Mouse (Mus musculus): Measurements from ENCODE around the gene Shc4. TPM values are rescaled to one million over a fixed set of nuclear protein-coding genes. Genes with fewer than 3 reads are reported as not detected.

Shc4 gene
- polyA plus RNA-seq, 1 experiment from 2014 or later: 1.8 TPM

- Histone ChIP-seq H3K4me3 (no peak overlapping the region), H3K9me3 (no peaks in the 10 kb centered on the region), H3K9ac (no peak overlapping the region), H3K4me1 (0 out of 2 replicates have a peak, but pooled peaks cover 7% of the 10 kb centered on the region), H3K36me3 (no peaks in the 10 kb centered on the region), H3K27ac (no peak overlapping the region), H3K27me3 (no peaks in the 10 kb centered on the region), H3K4me2 (no peak overlapping the region)
- WGBS: 61% methylated on average over 10 of the region's 10 CpGs
- no peak for ATAC-seq (ENCODE audit: insufficient number of reproducible peaks, low FRiP score, low TSS enrichment, low read depth)
Measured at GRCm38 (mm10) chr2:125684559-125685440, 39.1 kb downstream of the Shc4 start.

DNA sequence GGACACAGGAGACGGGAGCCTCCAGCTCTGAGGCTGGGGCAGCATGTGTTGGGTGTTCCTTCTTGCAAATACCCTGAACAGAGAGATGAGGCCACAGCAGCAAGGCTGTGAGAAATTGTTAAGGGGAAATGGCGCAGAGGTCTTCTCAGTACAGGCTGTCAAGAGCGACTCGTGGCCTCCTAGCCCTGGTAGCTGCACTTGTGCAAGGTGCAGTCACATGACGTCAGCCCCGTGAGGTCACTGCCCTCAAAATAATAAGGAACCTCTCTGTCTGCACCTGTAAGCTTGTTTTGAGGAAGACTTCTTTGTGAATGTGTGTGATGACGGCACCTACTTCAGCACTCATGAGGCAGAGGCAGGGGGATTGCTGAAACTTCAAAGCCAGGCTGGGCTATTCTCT, 40.1 kb downstream of the Shc4 start:
- Histone ChIP-seq H3K4me1 (0 out of 2 replicates have a peak, but pooled peaks cover 7% of the 10 kb centered on the region), H3K36me3 (no peaks in the 10 kb centered on the region), H3K9ac (no peak overlapping the region), H3K27me3 (no peaks in the 10 kb centered on the region), H3K9me3 (no peaks in the 10 kb centered on the region), H3K4me3 (no peak overlapping the region), H3K27ac (no peak overlapping the region), H3K4me2 (no peak overlapping the region)
- WGBS: 81% methylated on average over 7 of the region's 7 CpGs
- no peak for ATAC-seq (ENCODE audit: insufficient number of reproducible peaks, low FRiP score, low TSS enrichment, low read depth)

DNA sequence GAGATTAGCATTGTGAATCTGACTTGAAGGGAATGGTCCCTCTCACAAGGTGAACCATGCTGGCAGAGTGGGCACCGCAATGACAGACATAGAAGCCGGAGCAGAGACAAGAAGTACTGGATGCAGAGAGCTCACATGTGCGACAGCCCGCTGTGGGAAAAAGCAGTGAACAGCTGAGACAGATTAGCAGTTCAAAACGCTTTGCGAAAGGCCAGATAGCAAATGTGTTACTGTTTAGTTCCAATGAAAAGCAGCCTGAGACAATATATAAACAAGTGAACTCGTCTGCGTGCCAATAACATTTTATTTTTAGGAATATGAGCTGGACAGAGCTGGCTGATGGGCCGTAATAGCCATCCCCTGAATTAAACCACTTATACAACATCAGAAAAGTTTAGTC, 42.1 kb downstream of the Shc4 start:
- no peak for ATAC-seq (ENCODE audit: insufficient number of reproducible peaks, low FRiP score, low TSS enrichment, low read depth)
- Histone ChIP-seq H3K27ac (no peak overlapping the region), H3K4me3 (no peak overlapping the region)

GRCm38 (mm10) chr2:125672957-125673631, 50.9 kb downstream of the Shc4 start, which contains the start of gene Eid1:
Gene Eid1, plus strand, starts transcription at chr2:125673095.
- Histone ChIP-seq H3K4me1 (peaks cover 8% of the 10 kb centered on the region; the same call in 1 of the 2 replicates), H3K4me2 (peak within 1 kb of the TSS; percentile 49), H3K9me3 (no peaks in the 10 kb centered on the region), H3K27me3 (no peaks in the 10 kb centered on the region), H3K36me3 (no peaks in the 10 kb centered on the region), H3K4me3 (peak within 1 kb of the TSS; percentile 82), H3K27ac (peak within 1 kb of the TSS; percentile 97), H3K9ac (peak within 1 kb of the TSS; percentile 95)
- WGBS: under 1% methylated on average over 61 of the region's 79 CpGs
- ATAC-seq (ENCODE audit: insufficient number of reproducible peaks, low FRiP score, low TSS enrichment, low read depth): peak; percentile 91

More for the DNA sequence above, 42.1 kb downstream of the Shc4 start:
- Histone ChIP-seq H3K4me1 (0 out of 2 replicates have a peak, but pooled peaks cover 7% of the 10 kb centered on the region), H3K9me3 (no peaks in the 10 kb centered on the region), H3K9ac (no peak overlapping the region), H3K27me3 (no peaks in the 10 kb centered on the region), H3K36me3 (no peaks in the 10 kb centered on the region), H3K4me2 (no peak overlapping the region)
- WGBS: 28% methylated on average over 9 of the region's 9 CpGs

DNA sequence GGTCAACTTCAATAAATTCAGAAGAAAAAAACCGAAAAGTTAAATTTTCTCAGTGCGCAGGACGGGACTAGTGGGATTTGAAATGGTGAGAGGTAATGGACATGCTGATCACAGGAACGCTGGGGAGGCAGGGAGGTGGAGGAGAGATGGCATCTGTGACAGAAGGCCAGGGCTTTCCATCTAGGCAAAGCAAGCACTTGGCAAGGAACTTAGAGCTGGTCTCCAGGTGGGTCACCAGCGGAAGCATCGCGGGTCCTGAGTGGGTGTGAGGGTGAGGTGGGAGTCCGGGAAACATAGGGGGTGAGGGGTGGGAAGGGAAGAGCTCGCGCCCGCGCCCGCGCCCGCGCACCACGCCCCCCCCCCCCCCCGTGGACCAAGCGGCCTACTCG, 51.4 kb downstream of the Shc4 start:
- Histone ChIP-seq H3K36me3 (no peaks in the 10 kb centered on the region), H3K4me2 (peak overlapping the region; percentile 49), H3K27ac (peak overlapping the region; percentile 97), H3K9me3 (no peaks in the 10 kb centered on the region), H3K4me3 (peak overlapping the region; percentile 82), H3K9ac (peak overlapping the region; percentile 33; the same call in 1 of the 2 replicates), H3K4me1 (peaks cover 8% of the 10 kb centered on the region; the same call in 1 of the 2 replicates), H3K27me3 (no peaks in the 10 kb centered on the region)
- ATAC-seq (ENCODE audit: insufficient number of reproducible peaks, low FRiP score, low TSS enrichment, low read depth): no peak
- WGBS: 26% methylated on average over 8 of the region's 20 CpGs

GRCm38 (mm10) chr2:125670846-125671245, 53.1 kb downstream of the Shc4 start:
- H3K27ac ChIP-seq: no peak overlapping the region
- no peaks in the 10 kb centered on the region for H3K36me3 ChIP-seq
- ATAC-seq (ENCODE audit: insufficient number of reproducible peaks, low FRiP score, low TSS enrichment, low read depth): no peak
- no peak overlapping the region for H3K4me2 ChIP-seq
- H3K4me3 ChIP-seq: no peak overlapping the region
- H3K9me3 ChIP-seq: no peaks in the 10 kb centered on the region
- H3K27me3 ChIP-seq: no peaks in the 10 kb centered on the region
- WGBS: 41% methylated on average over 1 of the region's 1 CpGs
- peaks cover 8% of the 10 kb centered on the region; the same call in 1 of the 2 replicates for H3K4me1 ChIP-seq
- no peak overlapping the region for H3K9ac ChIP-seq

- Histone ChIP-seq H3K9ac (no peak overlapping the region), H3K4me1 (no peaks in the 10 kb centered on the region), H3K27ac (no peak overlapping the region), H3K4me2 (no peak overlapping the region), H3K4me3 (no peak overlapping the region), H3K27me3 (no peaks in the 10 kb centered on the region), H3K9me3 (no peaks in the 10 kb centered on the region), H3K36me3 (no peaks in the 10 kb centered on the region)
- WGBS: 83% methylated on average over 7 of the region's 7 CpGs
- no peak for ATAC-seq (ENCODE audit: insufficient number of reproducible peaks, low FRiP score, low TSS enrichment, low read depth)
Measured at GRCm38 (mm10) chr2:125667721-125668120, 56.2 kb downstream of the Shc4 start.

DNA sequence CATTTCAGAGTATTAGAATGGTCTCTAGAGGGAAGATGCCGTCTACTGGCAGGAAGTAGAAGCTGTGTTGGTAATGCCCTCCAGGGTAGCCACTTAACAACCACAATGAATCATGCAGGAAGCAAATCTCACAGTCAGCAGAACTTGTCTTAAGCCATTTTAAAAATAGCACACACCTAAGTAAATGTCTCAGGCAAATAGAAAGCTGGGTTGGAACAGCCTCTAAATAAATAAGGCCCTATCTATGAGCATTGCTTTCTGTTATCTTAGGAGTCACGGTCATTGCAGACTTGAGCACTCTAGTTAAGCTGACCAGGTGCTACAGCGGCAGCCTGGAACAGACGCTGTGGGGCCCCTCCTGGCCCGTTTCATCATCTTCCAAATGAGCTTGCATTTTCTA, 56.8 kb downstream of the Shc4 start:
- Histone ChIP-seq H3K4me1 (no peaks in the 10 kb centered on the region), H3K4me3 (no peak overlapping the region)
- WGBS: 35% methylated on average over 5 of the region's 5 CpGs

DNA sequence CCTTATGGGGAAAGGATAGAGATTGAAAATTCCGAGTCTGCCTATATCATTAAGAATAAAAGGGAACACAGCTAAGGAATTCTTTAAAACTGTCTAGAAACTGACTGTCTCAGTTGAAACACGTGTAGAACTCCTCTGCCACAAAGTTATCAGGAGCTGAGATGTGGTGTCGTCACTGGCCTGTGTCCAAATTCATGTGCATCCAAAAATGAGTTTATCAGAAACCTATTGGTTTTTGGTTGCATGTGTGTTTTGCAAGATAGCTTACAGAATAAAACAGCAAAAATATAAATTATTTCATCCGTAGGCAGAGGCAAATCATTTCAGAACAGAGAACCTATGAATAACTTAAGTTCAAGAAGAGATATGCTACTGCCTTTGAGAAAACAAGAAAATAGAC, 57.3 kb downstream of the Shc4 start:
- Histone ChIP-seq H3K9me3 (no peaks in the 10 kb centered on the region), H3K4me1 (no peaks in the 10 kb centered on the region), H3K36me3 (no peaks in the 10 kb centered on the region), H3K9ac (no peak overlapping the region), H3K27ac (no peak overlapping the region), H3K27me3 (no peaks in the 10 kb centered on the region), H3K4me3 (no peak overlapping the region), H3K4me2 (no peak overlapping the region)
- WGBS: 72% methylated on average over 4 of the region's 4 CpGs
- no peak for ATAC-seq (ENCODE audit: insufficient number of reproducible peaks, low FRiP score, low TSS enrichment, low read depth)

More for the DNA sequence above, 56.8 kb downstream of the Shc4 start:
- H3K4me2 ChIP-seq: no peak overlapping the region
- no peaks in the 10 kb centered on the region for H3K27me3 ChIP-seq
- no peak for ATAC-seq (ENCODE audit: insufficient number of reproducible peaks, low FRiP score, low TSS enrichment, low read depth)
- H3K36me3 ChIP-seq: no peaks in the 10 kb centered on the region
- H3K27ac ChIP-seq: no peak overlapping the region
- no peak overlapping the region for H3K9ac ChIP-seq
- no peaks in the 10 kb centered on the region for H3K9me3 ChIP-seq

- ATAC-seq (ENCODE audit: insufficient number of reproducible peaks, low FRiP score, low TSS enrichment, low read depth): no peak
- Histone ChIP-seq H3K4me2 (no peak overlapping the region), H3K9me3 (no peaks in the 10 kb centered on the region), H3K4me1 (peaks cover 3% of the 10 kb centered on the region; the same call in 1 of the 2 replicates), H3K27me3 (no peaks in the 10 kb centered on the region), H3K4me3 (no peak overlapping the region), H3K27ac (no peak overlapping the region), H3K9ac (no peak overlapping the region), H3K36me3 (no peaks in the 10 kb centered on the region)
- WGBS: 87% methylated on average over 4 of the region's 4 CpGs
Measured at GRCm38 (mm10) chr2:125665909-125666308, 58.0 kb downstream of the Shc4 start.

- Histone ChIP-seq H3K27me3 (no peaks in the 10 kb centered on the region), H3K36me3 (no peaks in the 10 kb centered on the region), H3K4me1 (peaks cover 10% of the 10 kb centered on the region; the same call in 1 of the 2 replicates), H3K9ac (no peak overlapping the region), H3K27ac (no peak overlapping the region), H3K9me3 (no peaks in the 10 kb centered on the region), H3K4me2 (no peak overlapping the region), H3K4me3 (no peak overlapping the region)
- WGBS: 78% methylated on average over 5 of the region's 5 CpGs
- ATAC-seq (ENCODE audit: insufficient number of reproducible peaks, low FRiP score, low TSS enrichment, low read depth): no peak
Measured at GRCm38 (mm10) chr2:125665213-125665612, 58.7 kb downstream of the Shc4 start.

- no peak overlapping the region for H3K9ac ChIP-seq
- H3K4me1 ChIP-seq: peaks cover 10% of the 10 kb centered on the region; the same call in 1 of the 2 replicates
- 90% methylated on average over 3 of the region's 3 CpGs for WGBS
- ATAC-seq (ENCODE audit: insufficient number of reproducible peaks, low FRiP score, low TSS enrichment, low read depth): no peak
- no peaks in the 10 kb centered on the region for H3K27me3 ChIP-seq
- no peaks in the 10 kb centered on the region for H3K9me3 ChIP-seq
- no peaks in the 10 kb centered on the region for H3K36me3 ChIP-seq
- no peak overlapping the region for H3K4me3 ChIP-seq
- H3K4me2 ChIP-seq: no peak overlapping the region
- H3K27ac ChIP-seq: no peak overlapping the region
Measured at GRCm38 (mm10) chr2:125662517-125662916, 61.4 kb downstream of the Shc4 start.

All from limb, embryonic 15.5 days (tissue).